Mouse (Mus musculus): Measurements from ENCODE around the gene Usp6nl. TPM values are rescaled to one million over a fixed set of nuclear protein-coding genes. Genes with fewer than 3 reads are reported as not detected.

The Usp6nl gene
- total and polyA plus RNA-seq, 2 experiments from 2014 or later = 6.5 to 18.3 TPM

GRCm38 (mm10) chr2:6389162-6389561, 66.7 kb downstream of the Usp6nl start:
- no peak overlapping the region for H3K27ac ChIP-seq (ENCODE audit: low read depth, low read length)
- H3K36me3 ChIP-seq (ENCODE audit: insufficient read depth) = no peaks in the 10 kb centered on the region
- no peak overlapping the region for H3K4me3 ChIP-seq (ENCODE audit: low read depth, low read length)
- no peak overlapping the region for H3K4me2 ChIP-seq (ENCODE audit: low read depth)
- no peaks in the 10 kb centered on the region for H3K27me3 ChIP-seq (ENCODE audit: insufficient read depth, low read length)
- no peak overlapping the region for H3K9ac ChIP-seq
- TF ChIP-seq CTCF (IDR thresholded peaks at IDR 0.05; ENCODE audit: low read depth) = no peak
- DNase-seq = no peak
- H3K4me1 ChIP-seq (ENCODE audit: insufficient read depth) = no peaks in the 10 kb centered on the region
- no peaks in the 10 kb centered on the region for H3K9me3 ChIP-seq (ENCODE audit: low read length)
- ATAC-seq = no peak
- 89% methylated on average over 2 of the region's 3 CpGs for WGBS

GRCm38 (mm10) chr2:6391261-6391660, 68.8 kb downstream of the Usp6nl start:
- Histone ChIP-seq H3K4me2 (ENCODE audit: low read depth) (no peak overlapping the region), H3K36me3 (ENCODE audit: insufficient read depth) (no peaks in the 10 kb centered on the region), H3K9me3 (ENCODE audit: low read length) (no peaks in the 10 kb centered on the region), H3K27ac (ENCODE audit: low read depth, low read length) (no peak overlapping the region), H3K9ac (no peak overlapping the region), H3K27me3 (ENCODE audit: insufficient read depth, low read length) (no peaks in the 10 kb centered on the region), H3K4me1 (ENCODE audit: insufficient read depth) (no peaks in the 10 kb centered on the region), H3K4me3 (ENCODE audit: low read depth, low read length) (no peak overlapping the region)
- TF ChIP-seq CTCF (IDR thresholded peaks at IDR 0.05; ENCODE audit: low read depth) = no peak
- DNase-seq = no peak
- 65% methylated on average over 2 of the region's 3 CpGs for WGBS
- ATAC-seq = no peak

DNA sequence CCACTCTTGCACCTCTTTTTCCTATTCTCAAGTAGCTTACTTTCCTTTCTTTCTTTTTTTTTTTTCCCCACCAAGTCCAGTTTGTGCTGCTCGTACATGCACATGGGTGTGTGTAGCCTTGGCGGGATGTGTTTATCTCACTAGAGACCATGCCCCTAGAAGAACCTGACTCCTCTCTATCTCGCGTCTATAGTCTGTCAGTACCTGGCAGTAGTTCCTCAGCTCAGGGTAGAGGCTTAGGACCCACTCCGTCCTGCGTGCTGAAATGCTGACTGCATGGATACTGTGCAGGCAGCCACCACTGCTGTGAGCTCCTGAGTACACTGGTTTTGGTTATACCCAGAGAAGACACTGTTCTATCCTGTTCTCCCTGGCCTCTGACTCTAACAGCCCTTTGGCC, 69.5 kb downstream of the Usp6nl start:
- WGBS = 95% methylated on average over 6 of the region's 6 CpGs
- no peak for ATAC-seq
- Histone ChIP-seq H3K4me3 (ENCODE audit: low read depth, low read length) (no peak overlapping the region), H3K36me3 (ENCODE audit: insufficient read depth) (no peaks in the 10 kb centered on the region), H3K9ac (no peak overlapping the region), H3K27ac (ENCODE audit: low read depth, low read length) (no peak overlapping the region), H3K4me2 (ENCODE audit: low read depth) (no peak overlapping the region), H3K27me3 (ENCODE audit: insufficient read depth, low read length) (no peaks in the 10 kb centered on the region), H3K9me3 (ENCODE audit: low read length) (no peaks in the 10 kb centered on the region), H3K4me1 (ENCODE audit: insufficient read depth) (no peaks in the 10 kb centered on the region)
- DNase-seq = no peak
- TF ChIP-seq CTCF (IDR thresholded peaks at IDR 0.05; ENCODE audit: low read depth) = no peak

- TF ChIP-seq CTCF (IDR thresholded peaks at IDR 0.05; ENCODE audit: low read depth) = no peak
- H3K36me3 ChIP-seq (ENCODE audit: insufficient read depth) = no peaks in the 10 kb centered on the region
- H3K4me2 ChIP-seq (ENCODE audit: low read depth) = no peak overlapping the region
- WGBS = 74% methylated on average over 7 of the region's 7 CpGs
- H3K4me1 ChIP-seq (ENCODE audit: insufficient read depth) = no peaks in the 10 kb centered on the region
- no peak overlapping the region for H3K4me3 ChIP-seq (ENCODE audit: low read depth, low read length)
- H3K9me3 ChIP-seq (ENCODE audit: low read length) = no peaks in the 10 kb centered on the region
- no peak overlapping the region for H3K27ac ChIP-seq (ENCODE audit: low read depth, low read length)
- no peak for ATAC-seq
- no peak overlapping the region for H3K9ac ChIP-seq
- no peak for DNase-seq
- H3K27me3 ChIP-seq (ENCODE audit: insufficient read depth, low read length) = no peaks in the 10 kb centered on the region
These were observed 73.6 kb downstream of the Usp6nl start for GRCm38 (mm10) chr2:6395851-6396625.

DNA sequence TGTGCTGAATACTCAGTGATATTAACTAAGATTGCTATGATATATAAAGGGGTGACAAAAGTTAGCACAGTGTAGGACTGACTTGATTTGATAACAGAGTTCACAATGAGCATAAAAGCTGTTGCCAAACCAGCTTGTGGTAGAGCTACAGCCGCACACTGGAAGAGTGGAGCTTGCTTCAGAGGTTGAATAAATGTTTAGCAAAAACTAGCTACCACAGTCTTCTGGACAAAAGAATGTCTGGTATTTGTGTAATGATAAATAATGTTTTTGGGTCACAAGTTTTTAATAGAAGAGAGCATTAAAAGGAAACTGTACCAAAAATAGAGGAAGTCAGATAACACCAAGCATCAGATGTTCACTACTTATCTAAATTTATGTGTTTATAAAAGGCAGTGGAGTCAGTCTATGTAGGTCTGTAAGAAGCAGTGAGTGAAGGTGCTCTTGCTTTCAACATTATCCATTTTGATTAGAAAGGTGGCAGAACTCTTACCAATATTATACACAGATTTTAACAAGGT, 74.2 kb downstream of the Usp6nl start:
- Histone ChIP-seq H3K27me3 (ENCODE audit: insufficient read depth, low read length) (no peaks in the 10 kb centered on the region), H3K9ac (no peak overlapping the region)

GRCm38 (mm10) chr2:6397166-6397565, 74.7 kb downstream of the Usp6nl start:
- DNase-seq = no peak
- Histone ChIP-seq H3K4me3 (ENCODE audit: low read depth, low read length) (no peak overlapping the region), H3K4me2 (ENCODE audit: low read depth) (no peak overlapping the region), H3K9ac (no peak overlapping the region), H3K27ac (ENCODE audit: low read depth, low read length) (no peak overlapping the region), H3K4me1 (ENCODE audit: insufficient read depth) (no peaks in the 10 kb centered on the region), H3K9me3 (ENCODE audit: low read length) (no peaks in the 10 kb centered on the region), H3K36me3 (ENCODE audit: insufficient read depth) (no peaks in the 10 kb centered on the region), H3K27me3 (ENCODE audit: insufficient read depth, low read length) (no peaks in the 10 kb centered on the region)
- TF ChIP-seq CTCF (IDR thresholded peaks at IDR 0.05; ENCODE audit: low read depth) = no peak
- ATAC-seq = no peak
- 14% methylated on average over 3 of the region's 3 CpGs for WGBS

More for the DNA sequence above, 74.2 kb downstream of the Usp6nl start:
- DNase-seq = no peak
- Histone ChIP-seq H3K27ac (ENCODE audit: low read depth, low read length) (no peak overlapping the region), H3K4me3 (ENCODE audit: low read depth, low read length) (no peak overlapping the region), H3K36me3 (ENCODE audit: insufficient read depth) (no peaks in the 10 kb centered on the region), H3K4me2 (ENCODE audit: low read depth) (no peak overlapping the region), H3K4me1 (ENCODE audit: insufficient read depth) (no peaks in the 10 kb centered on the region), H3K9me3 (ENCODE audit: low read length) (no peaks in the 10 kb centered on the region)
- no peak for TF ChIP-seq CTCF (IDR thresholded peaks at IDR 0.05; ENCODE audit: low read depth)
- WGBS = 71% methylated on average over 1 of the region's 1 CpGs
- ATAC-seq = no peak

GRCm38 (mm10) chr2:6398826-6399225, 76.4 kb downstream of the Usp6nl start:
- no peak for TF ChIP-seq CTCF (IDR thresholded peaks at IDR 0.05; ENCODE audit: low read depth)
- Histone ChIP-seq H3K9me3 (ENCODE audit: low read length) (no peaks in the 10 kb centered on the region), H3K27ac (ENCODE audit: low read depth, low read length) (no peak overlapping the region), H3K4me3 (ENCODE audit: low read depth, low read length) (no peak overlapping the region), H3K36me3 (ENCODE audit: insufficient read depth) (no peaks in the 10 kb centered on the region), H3K4me1 (ENCODE audit: insufficient read depth) (no peaks in the 10 kb centered on the region), H3K4me2 (ENCODE audit: low read depth) (no peak overlapping the region), H3K9ac (no peak overlapping the region), H3K27me3 (ENCODE audit: insufficient read depth, low read length) (no peaks in the 10 kb centered on the region)
- DNase-seq (no peak), ATAC-seq (no peak)
- WGBS = 82% methylated on average over 6 of the region's 6 CpGs

All from forebrain, postnatal 0 days (tissue).